Mouse (Mus musculus) MEL (cell line): ENCODE measurements around the gene Tax1bp1.

Experiments used
- ETS1 ChIP-seq: IDR thresholded peaks from 2 replicates; pipeline ENCODE4 v1.6.1; 2012; ENCODE audit warnings: low read depth, mild to moderate bottlenecking, inconsistent platforms, low read length, improper control_type of control experiment, moderate library complexity
- NELFE ChIP-seq: IDR thresholded peaks from 2 replicates; pipeline ENCODE4 v1.6.1; 2011; ENCODE audit warnings: low read depth, low read length, improper control_type of control experiment
- USF2 ChIP-seq, 2 experiments: IDR thresholded peaks; 2 replicates each; pipeline ENCODE4 v1.6.1; 2011 to 2012; ENCODE audit warnings: improper control_type of control experiment in 2 of 2, low read length in 2 of 2, borderline replicate concordance in 1 of 2, inconsistent platforms in 1 of 2, low read depth in 1 of 2, mild to moderate bottlenecking in 1 of 2; ENCODE audit not compliant: insufficient read depth in 1 of 2

DNA sequence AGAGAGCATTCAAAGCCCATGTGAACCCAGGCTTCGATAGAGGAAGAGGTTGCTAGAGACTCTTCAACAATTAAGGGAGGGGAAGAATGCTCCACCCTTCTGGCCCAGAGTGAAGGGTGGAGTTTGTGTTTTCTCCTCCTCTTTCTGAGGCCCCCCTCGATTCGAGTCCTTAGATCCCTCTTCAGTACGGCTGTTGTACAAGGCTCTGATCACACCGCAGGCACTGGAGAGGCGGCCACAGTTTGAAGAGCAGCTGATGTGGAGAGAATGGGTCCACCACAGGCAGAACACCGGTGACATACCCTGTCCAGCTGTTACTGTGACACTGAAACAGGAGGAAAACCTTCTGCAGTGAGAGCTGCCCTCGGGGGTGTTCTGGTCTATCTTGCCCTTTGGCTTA, 62.4 kb downstream of the Tax1bp1 start:
- TF ChIP-seq NELFE (no peak), USF2 (IDR thresholded peaks at IDR 0.05; ENCODE audit: borderline replicate concordance in 1 of 2, insufficient read depth in 1 of 2, low read depth in 1 of 2, low read length in 2 of 2) (no peak), ETS1 (no peak)
